Mouse (Mus musculus) layer of hippocampus, adult 9-11 months (tissue): ENCODE data around the gene Slc25a10.
"Not testable (repeated sequence)": the region's sequence is repeated elsewhere in the genome, so short reads cannot be mapped to it uniquely, and the experiment has no call there.

Source experiments
- DNase-seq: peaks from one replicate; pipeline ENCODE4 v3.0.0; 2022

The Slc25a10 gene

GRCm38 (mm10) chr11:120514262-120514661 lies 22.6 kb downstream of the Slc25a10 start:
- not testable (repeated sequence) for DNase-seq

- peak; percentile 67 for DNase-seq
Observed at GRCm38 (mm10) chr11:120515611-120516010, 24.0 kb downstream of the Slc25a10 start.

GRCm38 (mm10) chr11:120517147-120517546 lies 25.5 kb downstream of the Slc25a10 start:
- DNase-seq, result no peak

- peak; percentile 84 for DNase-seq
Observed at GRCm38 (mm10) chr11:120518027-120518426, 26.4 kb downstream of the Slc25a10 start.

GRCm38 (mm10) chr11:120518558-120518957 lies 26.9 kb downstream of the Slc25a10 start:
- DNase-seq, result no peak

GRCm38 (mm10) chr11:120519738-120520137 lies 28.1 kb downstream of the Slc25a10 start:
- DNase-seq, result peak; percentile 34

GRCm38 (mm10) chr11:120520498-120520897 lies 28.9 kb downstream of the Slc25a10 start:
- no peak for DNase-seq

GRCm38 (mm10) chr11:120520967-120521540 lies 29.4 kb downstream of the Slc25a10 start:
- no peak for DNase-seq

- DNase-seq, result no peak
Observed at GRCm38 (mm10) chr11:120522581-120522980, 30.9 kb downstream of the Slc25a10 start.

- no peak for DNase-seq
Observed at GRCm38 (mm10) chr11:120525959-120526358, 34.3 kb downstream of the Slc25a10 start.

- no peak for DNase-seq
Observed at GRCm38 (mm10) chr11:120527690-120528354, 36.2 kb downstream of the Slc25a10 start.

- DNase-seq, result no peak
Observed at GRCm38 (mm10) chr11:120528903-120529302, 37.3 kb downstream of the Slc25a10 start.

GRCm38 (mm10) chr11:120530085-120530964 lies 38.7 kb downstream of the Slc25a10 start, which contains the start of gene Gcgr:
TSS of gene Gcgr (plus strand) at chr11:120530699.
- DNase-seq, result no peak

- no peak for DNase-seq
Observed at GRCm38 (mm10) chr11:120531646-120532045, 40.0 kb downstream of the Slc25a10 start.

GRCm38 (mm10) chr11:120534093-120534492 lies 42.5 kb downstream of the Slc25a10 start:
- DNase-seq, result no peak

GRCm38 (mm10) chr11:120535145-120535544 lies 43.5 kb downstream of the Slc25a10 start:
- DNase-seq, result no peak

GRCm38 (mm10) chr11:120535804-120536203 lies 44.2 kb downstream of the Slc25a10 start:
- DNase-seq, result no peak

GRCm38 (mm10) chr11:120538485-120538884 lies 46.8 kb downstream of the Slc25a10 start:
- DNase-seq, result no peak

- DNase-seq, result no peak
Observed at GRCm38 (mm10) chr11:120538955-120539284, 47.3 kb downstream of the Slc25a10 start.

- no peak for DNase-seq
Observed at GRCm38 (mm10) chr11:120539285-120540014, 47.8 kb downstream of the Slc25a10 start.

- no peak for DNase-seq
Observed at GRCm38 (mm10) chr11:120541907-120542306, 50.3 kb downstream of the Slc25a10 start.

- DNase-seq, result no peak
Observed at GRCm38 (mm10) chr11:120542376-120542775, 50.7 kb downstream of the Slc25a10 start.

- DNase-seq, result no peak
Observed at GRCm38 (mm10) chr11:120545964-120546363, 54.3 kb downstream of the Slc25a10 start.
